Mouse (Mus musculus) CH12.LX (cell line): Measurements from ENCODE around the gene Uqcrq. TPM values are rescaled to one million over a fixed set of nuclear protein-coding genes. Genes with fewer than 3 reads are reported as not detected.

ENCODE experiments used
- DNase-seq: peaks from one replicate; pipeline ENCODE4 v3.0.0-alpha.2; 2013; ENCODE audit errors: extremely low read depth
- H3K27ac ChIP-seq: 2 replicates; pipeline ENCODE4 v1.5.1; 2012; ENCODE audit warnings: low read depth, mild to moderate bottlenecking, control low read depth, moderate library complexity; ENCODE audit not compliant: insufficient read depth
- H3K27me3 ChIP-seq: replicated peaks from 2 replicates; pipeline ENCODE3; 2012; ENCODE audit warnings: inconsistent platforms
- H3K36me3 ChIP-seq, 2 experiments: replicated peaks in 1 of 2; 2 replicates each; pipeline versions ENCODE3 to v1.6.1; 2012; ENCODE audit warnings: inconsistent platforms in 1 of 2, low read length in 1 of 2, mild to moderate bottlenecking in 1 of 2, mixed read lengths in 1 of 2, moderate library complexity in 1 of 2; ENCODE audit not compliant: control insufficient read depth in 1 of 2, insufficient read depth in 1 of 2
- H3K4me1 ChIP-seq, 2 experiments: 2 replicates each; pipeline ENCODE4 v1.6.1; 2012; ENCODE audit warnings: inconsistent platforms in 1 of 2, moderate library complexity in 1 of 2; ENCODE audit not compliant: insufficient read depth in 2 of 2, control insufficient read depth in 1 of 2
- H3K4me2 ChIP-seq: 2 replicates; pipeline ENCODE4 v1.6.1; 2012; ENCODE audit warnings: low read depth, mild to moderate bottlenecking, control low read depth; ENCODE audit not compliant: poor library complexity, insufficient read depth, severe bottlenecking
- H3K4me3 ChIP-seq, 3 experiments: fragments of 150-350 bp in 1 of 3; sonication (generic) in 1 of 3; replicated peaks in 1 of 3; 2 replicates each; pipeline versions ENCODE3 to v1.5.1; 2011 to 2012; ENCODE audit warnings: low read depth in 2 of 3, low read length in 2 of 3, mild to moderate bottlenecking in 2 of 3, moderate library complexity in 2 of 3, control low read depth in 1 of 3, improper control_type of control experiment in 1 of 3, inconsistent platforms in 1 of 3, mixed read lengths in 1 of 3; ENCODE audit not compliant: poor library complexity in 1 of 3
- H3K79me2 ChIP-seq: replicated peaks from 2 replicates; pipeline ENCODE4 v1.6.1; 2012; ENCODE audit warnings: mild to moderate bottlenecking, moderate library complexity; ENCODE audit not compliant: control insufficient read depth, poor library complexity, insufficient read depth, severe bottlenecking; ENCODE audit errors: extremely low read depth
- H3K9ac ChIP-seq: 2 replicates; pipeline ENCODE4 v1.6.1; 2012; ENCODE audit warnings: low read depth, mild to moderate bottlenecking, control low read depth, moderate library complexity; ENCODE audit not compliant: insufficient read depth
- H3K9me3 ChIP-seq: replicated peaks from 2 replicates; pipeline ENCODE3; 2012; ENCODE audit warnings: low read length, inconsistent platforms, mixed read lengths
- CHD1 ChIP-seq: IDR thresholded peaks from 2 replicates; pipeline ENCODE4 v1.6.1; 2012; ENCODE audit warnings: low read depth, low read length, improper control_type of control experiment, inconsistent platforms
- CHD2 ChIP-seq: IDR thresholded peaks from 2 replicates; pipeline ENCODE4 v1.6.1; 2011; ENCODE audit warnings: low read length, improper control_type of control experiment
- E2F4 ChIP-seq: IDR thresholded peaks from 2 replicates; pipeline ENCODE4 v1.6.1; 2011; ENCODE audit warnings: low read depth, low read length, improper control_type of control experiment; ENCODE audit not compliant: insufficient replicate concordance
- ETS1 ChIP-seq: conservative IDR thresholded peaks from 2 replicates; pipeline ENCODE4 v1.6.1; 2012; ENCODE audit warnings: low read depth, mild to moderate bottlenecking, inconsistent platforms, low read length, improper control_type of control experiment, moderate library complexity
- JUN ChIP-seq: IDR thresholded peaks from 2 replicates; pipeline ENCODE4 v1.6.1; 2011; ENCODE audit warnings: low read depth, mild to moderate bottlenecking, low read length, improper control_type of control experiment, moderate library complexity; ENCODE audit not compliant: insufficient read depth
- JUND ChIP-seq: conservative IDR thresholded peaks from 2 replicates; pipeline ENCODE4 v1.6.1; 2011; ENCODE audit warnings: low read depth, low read length, improper control_type of control experiment
- KAT2A ChIP-seq: IDR thresholded peaks from 2 replicates; pipeline ENCODE4 v1.6.1; 2012; ENCODE audit warnings: low read length, improper control_type of control experiment, inconsistent platforms; ENCODE audit not compliant: insufficient replicate concordance
- MAX ChIP-seq: IDR thresholded peaks from 2 replicates; pipeline ENCODE4 v1.6.1; 2011; ENCODE audit warnings: low read length, improper control_type of control experiment
- MAZ ChIP-seq: IDR thresholded peaks from 2 replicates; pipeline ENCODE4 v1.6.1; 2012; ENCODE audit warnings: low read depth, mild to moderate bottlenecking, inconsistent platforms, low read length, improper control_type of control experiment, moderate library complexity
- MYC ChIP-seq: IDR thresholded peaks from 2 replicates; pipeline ENCODE4 v1.6.1; 2011; ENCODE audit warnings: low read depth, mild to moderate bottlenecking, improper control_type of control experiment, low read length
- NELFE ChIP-seq: IDR thresholded peaks from 2 replicates; pipeline ENCODE4 v1.6.1; 2011; ENCODE audit warnings: low read depth, low read length, improper control_type of control experiment
- PAX5 ChIP-seq: IDR thresholded peaks from 2 replicates; pipeline ENCODE4 v1.6.1; 2012; ENCODE audit warnings: low read length, inconsistent platforms, mixed read lengths
- POLR2AphosphoS2 ChIP-seq: IDR thresholded peaks from 2 replicates; pipeline ENCODE4 v1.6.1; 2011; ENCODE audit warnings: low read depth, low read length, improper control_type of control experiment
- RAD21 ChIP-seq: IDR thresholded peaks from 2 replicates; pipeline ENCODE4 v1.6.1; 2011; ENCODE audit warnings: low read depth, mild to moderate bottlenecking, low read length, improper control_type of control experiment, moderate library complexity
- RCOR1 ChIP-seq: conservative IDR thresholded peaks from 2 replicates; pipeline ENCODE4 v1.6.1; 2012; ENCODE audit warnings: low read depth, mild to moderate bottlenecking, inconsistent platforms, low read length, improper control_type of control experiment
- SIN3A ChIP-seq: IDR thresholded peaks from 2 replicates; pipeline ENCODE4 v1.6.1; 2012; ENCODE audit warnings: low read length, improper control_type of control experiment, inconsistent platforms
- TBP ChIP-seq: conservative IDR thresholded peaks from 2 replicates; pipeline ENCODE4 v1.6.1; 2011; ENCODE audit warnings: low read depth, low read length, improper control_type of control experiment
- UBTF ChIP-seq: IDR thresholded peaks from 2 replicates; pipeline ENCODE4 v1.6.1; 2012; ENCODE audit warnings: low read depth, mild to moderate bottlenecking, inconsistent platforms, low read length, improper control_type of control experiment, moderate library complexity
- USF1 ChIP-seq: IDR thresholded peaks from 2 replicates; pipeline ENCODE4 v1.6.1; 2014; ENCODE audit warnings: low read depth, mild to moderate bottlenecking, inconsistent platforms, low read length, improper control_type of control experiment
- USF2 ChIP-seq: conservative IDR thresholded peaks from 2 replicates; pipeline ENCODE4 v1.6.1; 2011; ENCODE audit warnings: low read depth, low read length, improper control_type of control experiment
- ZKSCAN1 ChIP-seq: IDR thresholded peaks from 2 replicates; pipeline ENCODE4 v1.6.1; 2012; ENCODE audit warnings: low read depth, inconsistent platforms, low read length, improper control_type of control experiment, borderline replicate concordance
- dilution Hi-C: fragments of 300-500 bp; cut with MboI; formaldehyde crosslinking; loops from 2 replicates; pipeline ENCODE4 v1.14.3; 2020; ENCODE audit warnings: low sequenced_read_pairs; ENCODE audit not compliant: extremely low pct_unique_long_range_greater_than_20kb, extremely low pct_ligation_motif_present
- in situ Hi-C: fragments of 300-500 bp; cut with MboI; formaldehyde crosslinking; loops from 3 replicates; pipeline ENCODE4 v1.14.3; 2019; ENCODE audit warnings: low sequenced_read_pairs, low pct_ligation_motif_present, low pct_unique_long_range_greater_than_20kb, mixed read lengths
- polyA plus RNA-seq: library from polyadenylated mRNA; unstranded; fragments of >175 nt; gene quantifications from 2 replicates; pipeline ENCODE4 v1.2.1, GENCODE M21; 2012; ENCODE audit warnings: low read depth; ENCODE audit not compliant: insufficient read length
- total RNA-seq, 2 experiments: library from RNA; depleted of rRNA; stranded (reverse); fragments of 300-350 nt in 1 of 2; fragments of >200 nt in 1 of 2; gene quantifications; 2 replicates each; pipeline ENCODE4 v1.2.3; 2012 to 2014

Gene Uqcrq
- total and polyA plus RNA-seq, 3 experiments, result 120 to 765 (median 168) TPM

GRCm38 (mm10) chr11:53479783-53480301 lies 49.2 kb upstream of the Uqcrq start, which contains the start of the genes Gm9945 and Sowaha:
Gene Gm9945, plus strand, starts transcription at chr11:53480166.
Gene Sowaha, minus strand, starts transcription at chr11:53480274.
- dilution Hi-C loops (no loop called here), in situ Hi-C loops (no loop called here)
- DNase-seq, result no peak
- Histone ChIP-seq H3K4me3 (no peak within 1 kb of the TSS), H3K9ac (no peak within 1 kb of the TSS), H3K9me3 (peaks cover 21% of the 10 kb centered on the region), H3K4me1 (no peaks in the 10 kb centered on the region), H3K36me3 (peaks cover 0 to 2% of the 10 kb centered on the region in 2 experiments), H3K79me2 (no peaks in the 10 kb centered on the region), H3K27me3 (peaks cover 3% of the 10 kb centered on the region), H3K27ac (no peak within 1 kb of the TSS), H3K4me2 (no peak within 1 kb of the TSS)
- no peak for TF ChIP-seq POLR2AphosphoS2
- no peak for TF ChIP-seq TBP
- no peak for TF ChIP-seq PAX5
- no peak for TF ChIP-seq USF1
- TF ChIP-seq ZKSCAN1, result no peak

GRCm38 (mm10) chr11:53479171-53479782 lies 48.6 kb upstream of the Uqcrq start:
- Histone ChIP-seq H3K4me1 (no peaks in the 10 kb centered on the region), H3K4me3 (no peak overlapping the region), H3K27ac (no peak overlapping the region), H3K9me3 (peaks cover 21% of the 10 kb centered on the region), H3K79me2 (no peaks in the 10 kb centered on the region), H3K36me3 (peaks cover 0 to 2% of the 10 kb centered on the region in 2 experiments), H3K27me3 (peaks cover 3% of the 10 kb centered on the region), H3K4me2 (no peak overlapping the region), H3K9ac (no peak overlapping the region)
- no peak for TF ChIP-seq CHD2
- TF ChIP-seq USF1, result no peak
- no peak for TF ChIP-seq JUND
- TF ChIP-seq JUN, result no peak
- TF ChIP-seq RCOR1, result no peak
- TF ChIP-seq MAZ, result no peak
- TF ChIP-seq CHD1, result no peak
- no peak for TF ChIP-seq TBP
- no peak for TF ChIP-seq SIN3A
- TF ChIP-seq KAT2A, result no peak
- no peak for TF ChIP-seq ETS1
- no peak for TF ChIP-seq USF2
- TF ChIP-seq E2F4, result no peak
- no peak for TF ChIP-seq UBTF
- no peak for TF ChIP-seq NELFE
- TF ChIP-seq RAD21, result no peak
- TF ChIP-seq MYC, result no peak
- no peak for TF ChIP-seq MAX
- in situ Hi-C loops (no loop called here), dilution Hi-C loops (no loop called here)
- no peak for DNase-seq
